Mouse (Mus musculus) erythroid progenitor cell, adult 5-6 weeks (primary cell): Measurements from ENCODE around the gene Zc3h4. TPM values are rescaled to one million over a fixed set of nuclear protein-coding genes. Genes with fewer than 3 reads are reported as not detected.
"Not testable (repeated sequence)": the region's sequence is repeated elsewhere in the genome, so short reads cannot be mapped to it uniquely, and the experiment has no call there.

Experiments used
- ATAC-seq: replicated peaks from 2 replicates; pipeline ENCODE4 v1.8.0; 2016; ENCODE audit warnings: moderate number of reproducible peaks, mild to moderate bottlenecking, moderate TSS enrichment, inconsistent platforms; ENCODE audit not compliant: poor library complexity, low FRiP score, severe bottlenecking
- total RNA-seq, 2 experiments: library from RNA; stranded (forward) in 1 of 2; stranded (reverse) in 1 of 2; fragments of 150-400 nt in 1 of 2; fragments of 186-747, 209-891 nt in 1 of 2; gene quantifications; 2 replicates each; pipeline versions ENCODE4 v1.2.3 to v1.2.4; 2015 to 2017; ENCODE audit warnings: low replicate concordance in 2 of 2

Gene Zc3h4
- total RNA-seq (2015; ENCODE audit: low replicate concordance) (43.6 and 44.0 TPM in 2 replicates), total RNA-seq (2017; ENCODE audit: low replicate concordance) (89.2 and 100.0 TPM in 2 replicates)

DNA sequence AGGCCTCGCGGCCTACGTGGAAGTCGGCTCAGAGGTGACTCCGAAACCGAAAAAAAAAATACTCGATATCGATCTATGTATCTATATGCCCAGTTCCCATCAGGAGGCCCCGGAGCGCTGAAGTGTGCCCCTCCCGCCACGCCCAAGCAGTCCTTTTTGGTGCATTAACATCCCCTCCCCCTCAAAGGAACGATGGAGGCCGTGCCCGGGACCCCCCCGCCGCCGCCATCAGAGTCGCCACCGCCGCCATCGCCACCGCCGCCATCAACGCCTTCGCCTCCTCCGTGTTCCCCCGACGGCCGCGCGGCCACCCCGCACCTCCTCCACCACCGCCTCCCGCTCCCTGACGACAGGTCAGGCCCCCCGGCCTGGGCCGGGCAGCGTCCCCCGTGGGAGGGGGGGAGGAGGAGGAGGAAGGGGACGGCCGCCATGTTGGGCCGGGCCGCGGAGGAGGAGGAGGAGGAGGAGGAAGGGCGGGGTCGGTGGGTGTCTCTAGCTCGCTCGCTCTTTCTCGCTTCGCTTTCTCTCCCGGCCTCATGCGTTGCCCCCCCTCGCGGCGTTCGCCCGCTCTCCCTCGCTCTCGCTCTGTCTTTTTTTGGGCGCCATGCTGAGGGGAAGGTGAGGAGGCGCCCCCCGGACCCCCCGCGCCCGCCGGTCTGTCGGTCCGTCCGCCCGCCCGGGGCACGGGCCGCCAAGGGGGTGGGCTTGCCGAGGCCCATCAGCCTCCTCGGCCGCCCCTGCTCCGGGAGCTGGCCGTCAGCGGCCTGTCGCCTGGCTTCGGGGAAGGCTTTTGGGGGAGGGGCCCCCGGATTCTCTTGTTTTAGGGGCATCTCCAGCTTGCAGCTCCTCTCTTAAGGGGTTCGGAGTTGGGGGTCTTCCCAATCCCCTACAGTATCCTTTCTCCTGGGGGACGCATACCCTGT, at the start of gene Zc3h4:
Gene Zc3h4, plus strand, starts transcription at position 222 of the 923 bp plus-strand sequence.
- ATAC-seq, result peak; percentile 23

DNA sequence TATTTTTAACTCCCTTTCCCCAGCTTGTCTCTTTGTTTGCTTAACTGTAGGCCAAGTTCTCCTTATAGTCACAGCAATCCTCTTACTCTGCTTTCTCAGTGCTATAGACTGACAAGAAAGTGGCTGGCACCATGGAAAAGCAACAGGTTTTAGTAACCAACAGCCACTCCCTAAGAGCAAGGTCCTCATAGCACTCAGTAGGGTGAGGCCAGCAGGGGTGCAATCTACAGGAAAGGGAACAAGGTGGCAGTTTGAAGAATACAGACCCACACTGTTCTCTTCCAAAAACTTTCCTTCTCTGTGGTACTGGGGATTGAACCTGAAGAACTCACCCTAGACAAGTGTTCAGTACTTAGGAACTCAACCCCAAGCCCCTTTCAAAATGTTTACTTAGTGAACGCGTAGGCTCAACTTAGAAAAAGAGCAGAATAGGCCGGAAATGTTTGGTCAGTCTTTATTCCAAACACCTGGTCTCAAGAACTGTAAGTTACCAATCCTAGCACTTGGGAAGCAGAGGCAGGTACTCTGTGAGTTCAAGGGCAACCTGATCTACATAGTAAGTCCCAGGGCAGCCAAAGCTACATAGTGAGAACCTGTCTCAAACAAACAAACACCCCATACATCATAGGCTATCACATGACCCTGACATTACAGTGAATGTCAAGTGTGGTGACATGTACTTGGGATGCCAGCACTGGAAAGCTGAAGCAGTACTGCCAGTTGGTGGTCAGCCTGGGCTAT, 44.7 kb upstream of the Zc3h4 start:
- no peak for ATAC-seq

DNA sequence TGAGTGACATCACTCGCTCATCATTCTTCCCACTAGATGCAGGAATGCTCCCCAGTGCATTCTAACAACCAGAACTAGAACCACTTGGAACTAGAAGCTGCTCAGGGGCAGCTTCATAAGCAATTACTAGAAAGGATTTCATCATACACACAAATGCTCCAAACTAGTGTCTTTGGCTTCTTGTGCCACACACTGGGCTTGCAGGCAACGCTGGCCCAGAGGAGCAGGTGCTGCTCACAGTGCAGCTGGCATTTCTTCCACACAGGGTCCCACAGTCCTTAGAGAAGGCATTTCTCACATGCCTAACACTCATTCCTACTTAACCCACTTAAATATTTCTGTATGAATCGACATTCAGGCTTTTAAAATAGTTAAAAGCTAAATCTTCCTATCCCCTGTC, 43.1 kb upstream of the Zc3h4 start:
- ATAC-seq, result no peak

DNA sequence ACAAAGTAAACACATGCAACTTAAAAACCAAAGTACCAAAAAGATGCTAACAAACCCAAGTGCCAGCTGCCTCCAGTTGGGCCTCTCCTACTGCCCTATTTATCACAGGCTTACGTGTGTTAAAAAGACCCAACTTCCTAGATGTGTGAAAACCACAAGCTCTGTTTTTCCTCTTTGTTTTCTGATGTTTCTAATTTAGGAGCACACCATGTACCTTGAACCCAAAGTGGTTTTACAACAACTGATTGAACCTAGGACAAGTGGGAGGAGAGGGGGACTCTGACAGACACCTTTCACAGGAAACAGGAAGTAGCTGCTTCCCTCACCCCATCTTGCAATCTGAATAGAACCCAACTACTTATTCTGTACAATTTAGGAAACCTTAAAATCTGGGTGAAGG, 36.4 kb upstream of the Zc3h4 start:
- ATAC-seq, result no peak

DNA sequence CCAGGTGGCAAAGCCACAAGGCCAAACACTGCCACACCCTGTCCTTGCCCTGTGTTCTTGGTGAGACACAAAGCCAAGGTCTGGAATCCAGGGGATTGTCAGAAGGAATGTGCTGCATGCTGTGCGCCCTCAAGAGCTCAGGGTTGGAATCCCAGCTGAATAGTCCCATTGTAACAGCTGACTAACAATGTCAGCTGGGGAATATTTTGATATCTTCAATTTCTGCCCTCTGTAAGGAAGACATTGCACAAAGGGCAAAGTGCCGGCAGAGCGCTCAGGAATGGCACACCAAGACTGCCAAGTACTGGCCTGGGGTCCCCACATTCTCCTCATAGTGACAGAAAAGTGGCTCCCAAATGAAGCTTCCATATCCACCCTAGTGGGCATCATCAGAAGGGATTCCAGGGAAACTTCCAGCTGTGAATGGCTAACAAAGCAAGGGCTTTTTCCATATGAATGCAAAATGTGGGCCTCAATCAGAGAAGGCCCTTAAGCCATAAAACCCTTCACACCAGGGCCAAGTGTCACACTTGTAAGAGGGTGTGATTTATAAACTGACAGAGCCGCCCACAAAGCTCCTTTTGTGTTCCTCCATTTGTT, 35.7 kb upstream of the Zc3h4 start:
- ATAC-seq, result no peak

DNA sequence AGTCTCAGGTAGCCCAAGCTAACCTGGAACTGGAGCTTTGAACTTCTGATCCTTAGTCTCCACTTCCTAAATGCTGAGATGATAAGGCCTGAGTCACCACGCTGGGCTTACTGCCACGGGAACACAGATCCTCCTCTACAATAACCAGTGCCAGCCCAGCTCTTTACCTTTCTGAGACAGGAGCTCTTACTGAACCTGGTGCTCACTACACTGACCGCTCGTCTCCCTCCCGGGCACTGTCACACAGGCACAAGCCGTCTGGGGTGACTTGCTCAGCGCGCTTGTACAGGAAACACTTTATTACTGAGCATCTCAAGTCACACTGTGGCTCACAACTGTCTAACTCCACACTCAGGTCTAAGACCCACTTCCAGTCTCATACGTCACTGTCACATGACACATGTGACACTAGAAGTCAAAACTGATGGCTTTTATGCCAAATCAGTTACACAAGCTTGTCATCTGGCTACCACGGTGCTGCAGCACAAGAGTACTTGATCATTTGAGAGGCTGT, 34.5 kb upstream of the Zc3h4 start:
- ATAC-seq, result no peak

DNA sequence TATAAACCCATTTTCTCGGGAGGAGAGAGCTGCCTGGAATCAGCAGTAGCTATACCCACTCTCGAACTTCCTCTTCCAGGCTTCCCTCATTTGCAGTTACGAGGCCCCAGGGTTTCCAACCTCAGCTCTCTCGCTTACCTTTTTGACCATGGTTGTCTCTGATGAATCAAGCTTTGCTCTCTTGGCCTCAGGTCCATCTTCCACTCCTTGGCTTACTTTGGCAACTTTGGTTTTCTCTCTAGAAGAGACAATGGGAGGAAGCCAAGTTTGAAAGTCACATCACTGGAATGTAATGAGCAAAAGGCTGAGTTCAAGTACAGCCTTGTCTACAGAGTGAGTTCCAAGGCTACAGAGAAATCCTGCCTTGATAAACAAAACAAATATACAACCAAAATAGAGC, 34.0 kb upstream of the Zc3h4 start:
- no peak for ATAC-seq

DNA sequence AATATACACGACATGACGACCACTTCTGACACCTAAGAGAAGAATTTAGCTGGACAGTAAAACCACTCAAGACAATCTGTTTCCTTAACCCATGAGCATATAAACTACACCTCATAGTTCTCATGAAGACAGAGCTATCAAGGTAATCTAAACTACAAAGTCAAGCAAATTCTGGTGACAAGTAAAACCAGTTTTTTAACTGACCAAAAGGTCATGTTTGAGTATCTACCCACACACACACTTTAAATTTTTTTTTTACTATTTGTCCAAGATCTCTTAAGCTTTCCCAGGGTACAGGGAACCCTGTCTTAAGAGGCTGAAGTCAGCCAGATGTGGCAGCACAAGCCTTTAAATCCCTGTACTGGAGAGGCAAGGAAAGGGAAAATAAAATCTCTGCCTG, 31.9 kb upstream of the Zc3h4 start:
- no peak for ATAC-seq

DNA sequence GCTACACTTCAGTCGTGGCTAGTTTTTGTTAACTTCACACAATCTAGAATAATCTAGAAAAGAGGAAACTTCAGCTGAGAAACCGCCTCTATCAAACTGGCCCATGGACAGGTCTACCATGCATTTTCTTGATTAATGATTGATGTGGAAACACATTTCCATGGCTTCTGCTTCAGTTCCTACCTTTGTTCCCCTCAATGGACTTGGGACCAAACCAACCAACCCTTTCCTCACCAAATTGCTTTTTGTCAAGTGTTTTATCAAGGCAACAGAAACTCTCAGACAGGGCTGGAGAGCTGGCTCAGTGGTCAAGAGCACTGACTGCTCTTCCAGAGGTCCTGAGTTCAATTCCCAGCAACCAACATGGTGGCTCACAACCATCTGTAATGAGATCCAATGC, 30.1 kb upstream of the Zc3h4 start:
- no peak for ATAC-seq

DNA sequence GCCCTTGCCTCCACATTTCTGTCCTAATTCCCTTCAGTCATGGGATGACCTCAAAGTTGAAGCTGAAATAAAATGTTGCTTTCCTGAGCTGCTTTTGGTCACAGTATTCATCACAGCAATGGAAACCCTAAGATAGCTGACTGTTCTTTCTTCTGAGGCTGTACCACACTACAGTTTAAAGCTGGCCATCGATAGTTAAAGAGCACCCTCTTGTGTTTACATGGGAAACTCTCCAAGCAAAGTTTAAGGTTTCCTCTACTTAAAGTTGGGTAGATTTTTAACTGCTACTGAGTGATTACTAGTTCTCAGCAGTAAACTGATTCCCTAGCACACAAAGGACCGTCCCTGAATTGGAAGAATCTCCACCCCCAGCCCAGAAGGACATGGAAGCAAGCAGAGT, 27.0 kb upstream of the Zc3h4 start:
- ATAC-seq, result peak; percentile 60; the same call in 1 of the 2 replicates

DNA sequence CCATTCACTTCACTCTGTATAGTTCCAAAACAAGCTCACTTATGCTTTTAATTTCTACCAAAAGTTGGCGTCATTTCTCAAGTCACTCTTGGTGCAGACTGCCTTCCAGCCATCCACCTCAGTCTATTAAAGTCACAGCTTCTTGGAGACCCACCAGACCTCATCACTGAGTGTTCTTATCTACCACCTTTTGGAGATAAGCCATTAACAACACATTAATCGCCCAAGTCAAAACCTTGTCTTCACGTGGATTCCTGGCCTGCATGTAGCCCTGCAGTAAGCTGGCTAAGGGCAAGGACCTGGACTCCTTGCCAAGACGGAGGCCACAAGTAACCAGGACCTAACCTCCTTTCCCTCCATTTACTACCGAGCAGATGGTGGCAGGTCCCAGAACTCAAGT, 25.7 kb upstream of the Zc3h4 start:
- no peak for ATAC-seq

DNA sequence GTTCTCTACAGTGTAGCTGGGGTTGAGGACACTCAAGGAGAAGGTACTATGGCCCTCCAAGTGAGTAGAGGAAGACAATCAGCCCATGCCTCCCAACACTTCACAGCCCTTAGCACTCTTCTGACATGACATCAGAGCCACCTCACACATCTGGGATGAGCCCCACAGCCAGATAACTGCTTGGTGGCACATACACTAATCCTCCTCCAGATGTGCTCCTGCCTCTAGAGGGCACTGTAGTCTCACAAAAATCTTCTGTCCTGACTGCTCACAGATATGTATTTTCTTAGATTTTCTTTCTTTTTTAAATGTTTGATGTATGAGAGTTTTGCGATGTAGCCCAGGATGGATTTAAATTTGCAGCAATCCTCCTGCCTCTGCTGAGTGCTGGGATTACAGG, 24.2 kb upstream of the Zc3h4 start:
- ATAC-seq, result peak; percentile 88

DNA sequence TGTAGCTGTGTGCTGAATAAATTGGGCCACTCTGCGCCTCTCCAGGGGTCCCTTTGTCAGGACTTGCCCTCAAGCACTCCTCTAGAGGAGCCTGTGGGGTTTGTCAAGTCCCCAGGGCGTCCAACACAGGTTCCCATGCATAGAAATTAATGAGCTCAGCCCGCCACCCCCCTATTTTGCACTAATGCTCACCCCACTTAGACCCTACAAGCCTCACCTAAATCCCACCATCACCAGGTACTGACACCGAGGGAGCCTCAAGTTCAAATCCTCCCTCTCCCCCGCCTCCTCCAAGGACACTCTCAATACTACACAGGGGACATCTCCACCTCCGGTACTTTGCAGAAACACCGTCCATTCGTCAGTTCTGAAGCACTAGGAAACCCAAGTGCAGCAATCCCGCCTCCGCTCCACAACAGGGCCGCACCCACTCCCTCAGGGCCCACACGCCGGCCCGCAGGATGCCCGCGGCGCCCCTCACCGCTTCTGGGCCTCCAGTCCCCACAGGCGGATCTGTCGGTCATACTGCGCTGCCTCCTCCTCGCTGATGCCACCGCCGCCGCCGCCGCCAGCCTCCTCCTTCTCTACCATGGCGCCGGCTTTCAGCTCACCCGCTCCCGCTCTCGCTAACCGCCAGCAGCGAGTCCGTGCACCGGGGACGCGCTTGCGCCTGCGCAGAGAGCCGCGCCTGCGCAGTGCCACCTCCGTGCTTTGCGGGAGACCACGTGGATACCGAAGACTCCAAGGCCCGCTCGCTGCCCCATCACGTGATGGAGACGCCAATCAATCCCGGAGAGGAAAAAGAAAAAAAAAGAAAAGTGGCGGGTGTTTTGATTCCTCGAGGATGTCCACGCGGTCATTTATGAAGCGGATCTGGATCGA, 13.3 kb upstream of the Zc3h4 start, which contains the start of gene Sae1:
Gene Sae1, minus strand, starts transcription at position 647 of the 882 bp plus-strand sequence.
- peak; percentile 99 for ATAC-seq

DNA sequence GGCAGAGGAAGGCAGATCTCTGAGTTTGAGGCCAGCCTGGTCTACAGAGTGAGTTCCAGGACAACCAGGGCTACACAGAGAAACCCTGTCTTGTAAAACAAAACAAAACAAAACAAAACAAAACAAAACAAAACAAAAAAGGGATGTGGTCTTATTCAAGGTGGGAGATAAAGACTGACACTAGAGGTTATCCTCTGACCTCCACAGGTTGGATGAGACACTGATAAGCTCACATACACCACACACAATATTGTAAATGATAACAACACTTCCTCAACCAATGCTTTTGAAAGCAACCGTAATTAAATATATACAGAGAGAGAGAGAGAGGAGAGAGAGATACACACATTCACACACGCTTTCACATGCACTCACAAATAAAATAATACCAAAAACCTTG, 10.8 kb upstream of the Zc3h4 start:
- not testable (repeated sequence) for ATAC-seq

DNA sequence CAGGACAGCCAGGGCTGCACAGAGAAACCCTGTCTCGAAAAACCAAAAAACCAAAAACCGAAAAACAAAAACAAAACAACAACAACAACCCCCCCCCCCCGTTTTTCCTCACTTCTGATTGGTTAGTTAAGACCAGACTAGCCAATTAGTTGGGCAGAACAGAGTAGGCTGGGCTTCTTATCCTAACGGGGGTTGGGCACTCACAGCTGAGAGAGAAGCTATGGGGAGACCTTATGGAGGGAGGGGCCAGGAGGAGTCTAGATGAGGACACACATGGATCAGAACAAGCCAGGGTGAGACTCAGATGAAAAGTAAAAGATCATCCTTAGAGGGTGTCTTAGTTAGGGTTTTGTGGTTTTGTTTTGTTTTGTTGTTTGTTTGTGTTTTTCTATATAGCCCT, 7.8 kb upstream of the Zc3h4 start:
- ATAC-seq, result no peak

DNA sequence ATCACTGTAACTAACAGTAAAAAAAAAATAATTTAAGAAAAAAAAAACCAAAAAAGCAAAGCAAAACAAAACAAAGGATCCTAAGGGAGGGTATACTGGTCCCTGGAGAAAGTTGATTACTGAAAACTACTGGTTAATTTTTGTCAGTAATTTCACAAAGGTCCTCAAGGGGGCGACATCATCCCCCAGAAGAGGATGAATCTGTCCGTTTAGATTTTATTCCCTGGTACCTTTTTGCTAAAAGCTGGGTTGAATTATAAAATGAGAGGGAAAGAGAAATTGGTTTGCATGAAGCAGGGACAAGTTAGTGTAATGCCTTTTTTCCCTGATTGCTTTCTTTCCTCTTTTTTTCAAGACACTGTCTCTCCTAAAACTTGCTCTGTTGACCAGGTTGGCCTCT, 4.8 kb upstream of the Zc3h4 start:
- no peak for ATAC-seq

DNA sequence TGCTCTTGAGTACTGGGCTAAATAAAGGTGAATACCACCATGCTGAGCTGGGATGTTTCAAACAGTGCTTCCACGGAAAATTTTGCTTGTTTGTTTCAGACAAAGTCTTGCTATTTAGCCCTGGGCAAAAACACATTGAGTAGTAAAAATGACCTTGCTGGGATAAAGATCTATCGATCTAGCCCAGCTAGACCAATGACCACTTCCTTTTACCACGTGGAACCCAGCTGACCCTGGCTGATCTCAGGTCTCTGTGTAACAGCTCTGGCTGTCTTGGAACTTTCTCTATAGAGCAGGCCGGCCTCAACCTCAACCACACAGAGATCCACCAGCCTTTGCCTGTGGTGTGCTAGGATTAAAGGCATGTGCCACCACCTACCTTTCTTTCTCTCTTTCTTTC, 3.2 kb upstream of the Zc3h4 start:
- ATAC-seq, result no peak

DNA sequence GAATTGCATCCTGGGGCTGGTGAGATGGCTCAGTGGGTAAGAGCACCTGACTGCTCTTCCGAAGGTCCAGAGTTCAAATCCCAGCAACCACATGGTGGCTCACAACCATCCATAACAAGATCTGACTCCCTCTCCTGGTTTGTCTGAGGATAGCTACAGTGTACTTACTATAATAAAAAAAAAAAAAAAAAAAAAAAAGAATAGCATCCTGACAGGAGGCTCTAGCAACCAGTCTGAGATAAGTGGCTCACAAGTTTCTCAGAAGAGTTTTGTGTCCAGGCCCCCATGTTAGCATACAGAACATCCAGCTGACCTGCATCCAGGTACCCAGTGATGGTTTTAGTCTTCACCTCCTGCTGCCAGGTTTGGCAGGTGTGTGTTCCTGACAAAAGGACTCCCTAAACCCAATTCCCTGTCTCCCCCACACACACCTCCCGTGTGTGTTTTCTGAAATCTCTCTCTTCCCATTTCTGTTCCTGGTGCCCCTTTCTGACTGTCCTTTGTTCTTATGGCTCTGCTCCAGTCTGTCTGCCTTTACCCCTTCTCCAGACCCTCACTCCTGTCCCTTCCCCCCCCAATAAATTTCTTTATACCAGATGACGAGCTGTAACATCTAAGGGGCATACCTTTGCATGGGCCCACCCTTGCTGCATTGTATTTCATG, 2.2 kb upstream of the Zc3h4 start:
- no peak for ATAC-seq
